Mouse (Mus musculus) MEL (cell line): Measurements from ENCODE around the gene Gpcpd1. TPM values are rescaled to one million over a fixed set of nuclear protein-coding genes. Genes with fewer than 3 reads are reported as not detected.

Source experiments
- DNase-seq: peaks from one replicate; pipeline ENCODE4 v3.0.0; 2011; ENCODE audit warnings: low read depth, low spot score
- H3K27ac ChIP-seq: 2 replicates; pipeline ENCODE4 v1.5.1; 2012; ENCODE audit warnings: low read depth, mild to moderate bottlenecking, control low read depth, low read length, moderate library complexity; ENCODE audit not compliant: control insufficient read depth
- H3K27me3 ChIP-seq, 2 experiments: fragments of 150-350 bp in 1 of 2; sonication (generic) in 1 of 2; 2 replicates each; pipeline ENCODE4 v1.6.1; 2012; ENCODE audit warnings: low read length in 2 of 2, mild to moderate bottlenecking in 2 of 2, improper control_type of control experiment in 1 of 2, moderate library complexity in 1 of 2; ENCODE audit not compliant: insufficient read depth in 2 of 2, control insufficient read depth in 1 of 2
- H3K36me3 ChIP-seq, 2 experiments: 2 replicates each; pipeline ENCODE4 v1.6.1; 2012 to 2014; ENCODE audit warnings: low read length in 2 of 2, improper control_type of control experiment in 1 of 2, inconsistent platforms in 1 of 2, mild to moderate bottlenecking in 1 of 2; ENCODE audit not compliant: insufficient read depth in 2 of 2, control insufficient read depth in 1 of 2
- H3K4me1 ChIP-seq, 2 experiments: fragments of 150-350 bp in 1 of 2; sonication (generic) in 1 of 2; 2 replicates each; pipeline ENCODE4 v1.6.1; 2012; ENCODE audit warnings: low read length in 2 of 2, improper control_type of control experiment in 1 of 2, mild to moderate bottlenecking in 1 of 2; ENCODE audit not compliant: insufficient read depth in 2 of 2, control insufficient read depth in 1 of 2
- H3K4me3 ChIP-seq, 2 experiments: fragments of 150-350 bp in 1 of 2; sonication (generic) in 1 of 2; 2 replicates each; pipeline ENCODE4 v1.5.1; 2012; ENCODE audit warnings: low read depth in 2 of 2, low read length in 2 of 2, mild to moderate bottlenecking in 2 of 2, moderate library complexity in 2 of 2, control low read depth in 1 of 2, improper control_type of control experiment in 1 of 2; ENCODE audit not compliant: control insufficient read depth in 1 of 2, insufficient read depth in 1 of 2
- H3K79me2 ChIP-seq: 2 replicates; pipeline ENCODE4 v1.6.1; 2012; ENCODE audit warnings: mild to moderate bottlenecking, low read length, moderate library complexity; ENCODE audit not compliant: control insufficient read depth, poor library complexity, insufficient read depth
- H3K9ac ChIP-seq: 2 replicates; pipeline ENCODE4 v1.6.1; 2012; ENCODE audit warnings: low read depth, mild to moderate bottlenecking, control low read depth, low read length, moderate library complexity; ENCODE audit not compliant: control insufficient read depth, poor library complexity, severe bottlenecking
- H3K9me3 ChIP-seq: fragments of 150-350 bp; sonication (generic); replicated peaks from 2 replicates; pipeline ENCODE4 v1.6.1; 2012; ENCODE audit warnings: mild to moderate bottlenecking, low read length, improper control_type of control experiment, moderate library complexity; ENCODE audit not compliant: insufficient read depth
- BHLHE40 ChIP-seq: IDR thresholded peaks from 2 replicates; pipeline ENCODE4 v1.6.1; 2012; ENCODE audit warnings: low read depth, mild to moderate bottlenecking, inconsistent platforms, low read length, improper control_type of control experiment, borderline replicate concordance
- CTCF ChIP-seq, 3 experiments: IDR thresholded peaks in 2 of 3; conservative IDR thresholded peaks in 1 of 3; 2 replicates each; pipeline ENCODE4 v1.5.1; 2011 to 2012; ENCODE audit warnings: low read length in 3 of 3, low read depth in 2 of 3, mild to moderate bottlenecking in 2 of 3, improper control_type of control experiment in 1 of 3, inconsistent platforms in 1 of 3, mixed read lengths in 1 of 3, moderate library complexity in 1 of 3; ENCODE audit not compliant: control insufficient read depth in 1 of 3, insufficient read depth in 1 of 3, poor library complexity in 1 of 3, severe bottlenecking in 1 of 3
- ELF1 ChIP-seq: IDR thresholded peaks from 2 replicates; pipeline ENCODE4 v1.6.1; 2014; ENCODE audit warnings: low read depth, mild to moderate bottlenecking, inconsistent platforms, low read length, improper control_type of control experiment, moderate library complexity
- EP300 ChIP-seq, 2 experiments: IDR thresholded peaks; 2 replicates each; pipeline ENCODE4 v1.6.1; 2011; ENCODE audit warnings: improper control_type of control experiment in 2 of 2, low read length in 2 of 2, low read depth in 1 of 2, mild to moderate bottlenecking in 1 of 2
- ETS1 ChIP-seq: IDR thresholded peaks from 2 replicates; pipeline ENCODE4 v1.6.1; 2012; ENCODE audit warnings: low read depth, mild to moderate bottlenecking, inconsistent platforms, low read length, improper control_type of control experiment, moderate library complexity
- GATA1 ChIP-seq: IDR thresholded peaks from 2 replicates; pipeline ENCODE4 v1.6.1; 2011; ENCODE audit warnings: low read depth, low read length, improper control_type of control experiment
- HCFC1 ChIP-seq: IDR thresholded peaks from 2 replicates; pipeline ENCODE4 v1.6.1; 2012; ENCODE audit warnings: low read depth, mild to moderate bottlenecking, inconsistent platforms, low read length, improper control_type of control experiment, moderate library complexity
- JUND ChIP-seq: IDR thresholded peaks from 2 replicates; pipeline ENCODE4 v1.6.1; 2011; ENCODE audit warnings: low read depth, mild to moderate bottlenecking, improper control_type of control experiment, low read length
- KAT2A ChIP-seq: conservative IDR thresholded peaks from 2 replicates; pipeline ENCODE4 v1.6.1; 2012; ENCODE audit warnings: low read depth, low read length, improper control_type of control experiment, inconsistent platforms
- MAFK ChIP-seq: IDR thresholded peaks from 2 replicates; pipeline ENCODE4 v1.6.1; 2011; ENCODE audit warnings: low read depth, mild to moderate bottlenecking, low read length, improper control_type of control experiment, borderline replicate concordance
- MAZ ChIP-seq: IDR thresholded peaks from 2 replicates; pipeline ENCODE4 v1.6.1; 2012; ENCODE audit warnings: low read depth, mild to moderate bottlenecking, inconsistent platforms, low read length, improper control_type of control experiment
- MXI1 ChIP-seq: IDR thresholded peaks from 2 replicates; pipeline ENCODE4 v1.6.1; 2011; ENCODE audit warnings: mild to moderate bottlenecking, low read depth, low read length, improper control_type of control experiment
- MYC ChIP-seq: IDR thresholded peaks from 2 replicates; pipeline ENCODE4 v1.6.1; 2011; ENCODE audit warnings: low read depth, mild to moderate bottlenecking, low read length, improper control_type of control experiment, moderate library complexity
- NRF1 ChIP-seq: IDR thresholded peaks from 2 replicates; pipeline ENCODE4 v1.6.1; 2014; ENCODE audit warnings: low read depth, mild to moderate bottlenecking, inconsistent platforms, low read length, improper control_type of control experiment, moderate library complexity; ENCODE audit not compliant: poor library complexity, insufficient read depth, severe bottlenecking
- POLR2A ChIP-seq, 2 experiments: IDR thresholded peaks; 2 replicates each; pipeline ENCODE4 v1.6.1; 2011 to 2012; ENCODE audit warnings: low read length in 2 of 2, mild to moderate bottlenecking in 2 of 2, control low read depth in 1 of 2, improper control_type of control experiment in 1 of 2, low read depth in 1 of 2, moderate library complexity in 1 of 2; ENCODE audit not compliant: control insufficient read depth in 1 of 2, insufficient read depth in 1 of 2, poor library complexity in 1 of 2
- POLR2AphosphoS2 ChIP-seq: IDR thresholded peaks from 2 replicates; pipeline ENCODE4 v1.6.1; 2011; ENCODE audit warnings: low read length, improper control_type of control experiment
- POLR2AphosphoS5 ChIP-seq: IDR thresholded peaks from 2 replicates; pipeline ENCODE4 v1.6.1; 2012; ENCODE audit warnings: low read depth, borderline replicate concordance, mild to moderate bottlenecking, inconsistent platforms, low read length, moderate library complexity, mixed read lengths
- RAD21 ChIP-seq: IDR thresholded peaks from 2 replicates; pipeline ENCODE4 v1.6.1; 2011; ENCODE audit warnings: mild to moderate bottlenecking, low read depth, low read length, improper control_type of control experiment
- RCOR1 ChIP-seq: IDR thresholded peaks from 2 replicates; pipeline ENCODE4 v1.6.1; 2012; ENCODE audit warnings: low read depth, mild to moderate bottlenecking, inconsistent platforms, low read length, improper control_type of control experiment
- SIN3A ChIP-seq: IDR thresholded peaks from 2 replicates; pipeline ENCODE4 v1.6.1; 2012; ENCODE audit warnings: low read length, improper control_type of control experiment, inconsistent platforms
- SMC3 ChIP-seq: IDR thresholded peaks from 2 replicates; pipeline ENCODE4 v1.6.1; 2011; ENCODE audit warnings: low read depth, low read length, improper control_type of control experiment
- TAL1 ChIP-seq: IDR thresholded peaks from 2 replicates; pipeline ENCODE4 v1.6.1; 2012; ENCODE audit warnings: mild to moderate bottlenecking, inconsistent platforms, low read length, moderate library complexity, mixed read lengths
- TCF12 ChIP-seq: IDR thresholded peaks from 2 replicates; pipeline ENCODE4 v1.6.1; 2014; ENCODE audit warnings: low read depth, mild to moderate bottlenecking, inconsistent platforms, low read length, improper control_type of control experiment, moderate library complexity
- USF1 ChIP-seq: IDR thresholded peaks from 2 replicates; pipeline ENCODE4 v1.6.1; 2014; ENCODE audit warnings: low read depth, mild to moderate bottlenecking, inconsistent platforms, low read length, improper control_type of control experiment, moderate library complexity
- USF2 ChIP-seq, 2 experiments: IDR thresholded peaks; 2 replicates each; pipeline ENCODE4 v1.6.1; 2011 to 2012; ENCODE audit warnings: improper control_type of control experiment in 2 of 2, low read length in 2 of 2, borderline replicate concordance in 1 of 2, inconsistent platforms in 1 of 2, low read depth in 1 of 2, mild to moderate bottlenecking in 1 of 2; ENCODE audit not compliant: insufficient read depth in 1 of 2
- ZC3H11A ChIP-seq: IDR thresholded peaks from 2 replicates; pipeline ENCODE4 v1.6.1; 2012; ENCODE audit warnings: low read depth, mild to moderate bottlenecking, inconsistent platforms, low read length, improper control_type of control experiment
- ZNF384 ChIP-seq: IDR thresholded peaks from 2 replicates; pipeline ENCODE4 v1.6.1; 2012; ENCODE audit warnings: low read depth, mild to moderate bottlenecking, inconsistent platforms, low read length, improper control_type of control experiment
- polyA plus RNA-seq, 2 experiments: library from polyadenylated mRNA; stranded (reverse) in 1 of 2; unstranded in 1 of 2; fragments of >175 nt in 1 of 2; fragments of >200 nt in 1 of 2; gene quantifications; 2 replicates each; pipeline versions ENCODE4 v1.2.1 to v1.2.4; 2012; ENCODE audit warnings: low replicate concordance in 2 of 2, low read depth in 1 of 2; ENCODE audit not compliant: insufficient read length in 2 of 2, insufficient read depth in 1 of 2, missing spikeins in 1 of 2
- total RNA-seq: library from RNA; depleted of rRNA; stranded (reverse); fragments of 300-350 nt; gene quantifications from 2 replicates; pipeline ENCODE4 v1.2.3, GENCODE M21; 2012

The Gpcpd1 gene
- total and polyA plus RNA-seq, 3 experiments: 2.9 to 4.5 TPM; not detected in 1

DNA sequence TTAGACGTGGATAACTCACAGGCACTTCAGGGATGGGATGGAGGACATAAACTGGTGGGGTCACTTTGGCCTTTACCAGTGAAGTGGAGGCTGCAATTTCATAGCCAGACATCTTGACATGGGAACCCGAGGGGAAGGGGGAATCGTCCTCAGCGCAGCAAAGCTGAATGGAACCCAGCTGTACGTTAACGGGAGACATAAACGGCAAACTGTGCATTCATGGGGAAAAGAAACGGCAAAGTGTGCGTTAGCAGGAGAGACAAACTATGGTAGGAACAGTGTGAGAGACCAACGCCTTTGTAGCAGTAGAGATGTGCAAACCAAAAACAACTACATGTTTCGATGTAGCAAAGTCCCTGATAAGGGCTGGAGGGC is 74.6 kb downstream of the Gpcpd1 start:
- no peaks in the 10 kb centered on the region for H3K9me3 ChIP-seq
- TF ChIP-seq RAD21 (no peak), NRF1 (no peak), TAL1 (no peak), POLR2AphosphoS5 (0 out of 2 replicates have a peak, but pooled peaks have one; percentile 19), EP300 (IDR thresholded peaks at IDR 0.05; ENCODE audit: low read depth in 1 of 2, low read length in 2 of 2) (0 out of 4 replicates have a peak, but pooled peaks of 1 of the 2 experiments have one; percentile 10), MAZ (no peak), POLR2A (IDR thresholded peaks at IDR 0.05; ENCODE audit: control insufficient read depth in 1 of 2, insufficient read depth in 1 of 2, low read depth in 1 of 2, low read length in 2 of 2, poor library complexity in 1 of 2) (no peak)
- TF ChIP-seq, all 39 proteins: peak for 2
- Histone ChIP-seq H3K4me1 (peaks cover 0 to 21% of the 10 kb centered on the region in 2 experiments; a peak in 2 of 4 replicates), H3K4me3 (peak overlapping the region; percentile 43 to 53), H3K36me3 (peaks cover 0 to 5% of the 10 kb centered on the region in 2 experiments; a peak in 1 of 4 replicates), H3K27me3 (no peaks in the 10 kb centered on the region), H3K27ac (peak overlapping the region; percentile 95), H3K9ac (peak overlapping the region; percentile 55), H3K79me2 (no peaks in the 10 kb centered on the region)
- no peak for DNase-seq

DNA sequence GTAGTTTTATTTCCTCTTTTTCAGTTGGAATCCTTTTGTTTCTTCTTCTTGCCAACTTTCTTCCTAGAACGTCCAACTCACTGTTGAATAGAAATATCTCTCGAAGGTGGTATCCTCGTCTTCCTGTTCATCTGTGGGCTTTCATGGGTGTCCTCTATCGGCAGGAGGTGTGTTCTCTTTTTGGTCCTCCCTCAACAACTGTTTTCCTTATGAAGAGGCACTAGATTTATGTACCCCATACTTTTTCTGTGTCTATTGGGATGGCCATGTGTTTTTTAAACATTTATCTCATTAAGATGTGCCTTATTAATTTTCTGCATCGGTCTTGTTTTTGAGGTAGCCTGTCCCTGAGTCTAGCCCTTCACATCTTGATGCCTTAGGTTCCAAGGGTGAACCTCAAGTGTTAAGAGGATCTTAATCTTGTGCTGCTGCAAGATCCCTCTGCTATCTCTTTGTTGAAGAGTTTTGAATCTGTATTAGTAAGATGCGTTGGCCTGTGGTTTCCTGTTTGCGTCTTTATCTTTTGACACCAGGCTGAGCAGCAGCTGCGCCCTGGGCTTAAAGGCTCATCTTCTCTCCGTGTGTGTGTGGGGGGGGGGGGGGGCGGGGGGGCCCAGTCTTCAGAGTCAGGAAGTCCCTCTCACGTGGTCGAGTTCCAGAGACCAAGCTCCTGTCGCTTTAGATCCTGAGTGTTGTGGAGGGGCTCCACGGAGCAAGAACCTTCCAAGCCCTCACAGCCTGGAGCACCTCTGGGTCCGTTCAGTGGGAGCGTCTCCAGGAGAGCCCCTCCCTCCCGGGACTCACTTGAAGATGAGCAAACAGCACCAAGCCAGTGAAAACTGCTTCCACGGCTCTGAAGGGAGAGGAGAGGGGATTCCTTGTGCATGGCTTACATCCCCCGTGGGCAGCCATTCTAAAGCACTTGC is 75.2 kb downstream of the Gpcpd1 start:
- Histone ChIP-seq H3K9ac (peak overlapping the region; percentile 55), H3K4me3 (peak overlapping the region; percentile 43 to 53), H3K36me3 (peaks cover 0 to 5% of the 10 kb centered on the region in 2 experiments; a peak in 1 of 4 replicates), H3K4me1 (peaks cover 0 to 21% of the 10 kb centered on the region in 2 experiments; a peak in 2 of 4 replicates), H3K79me2 (no peaks in the 10 kb centered on the region), H3K9me3 (no peaks in the 10 kb centered on the region), H3K27me3 (no peaks in the 10 kb centered on the region), H3K27ac (peak overlapping the region; percentile 95)
- DNase-seq: peak; percentile 92
- TF ChIP-seq NRF1 (0 out of 2 replicates have a peak, but pooled peaks have one; percentile 27), ETS1 (peak; percentile 94), KAT2A (peak; percentile 43; the same call in 1 of the 2 replicates), SIN3A (peak; percentile 79), POLR2A (IDR thresholded peaks at IDR 0.05; ENCODE audit: control insufficient read depth in 1 of 2, insufficient read depth in 1 of 2, low read depth in 1 of 2, low read length in 2 of 2, poor library complexity in 1 of 2) (peak in 1 of 2 experiments; percentile 54; a peak in 1 of 4 replicates), BHLHE40 (peak; percentile 83), RCOR1 (peak; percentile 96), ZNF384 (0 out of 2 replicates have a peak, but pooled peaks have one; percentile 26), TAL1 (peak; percentile 92), TCF12 (peak; percentile 99), MYC (peak; percentile 38; the same call in 1 of the 2 replicates), CTCF (IDR thresholded peaks at IDR 0.05 in 2 of 3, conservative IDR thresholded peaks at IDR 0.05 in 1 of 3; ENCODE audit: control insufficient read depth in 1 of 3, insufficient read depth in 1 of 3, low read depth in 2 of 3, low read length in 3 of 3, poor library complexity in 1 of 3, severe bottlenecking in 1 of 3) (no peak), SMC3 (no peak; the same call in 1 of the 2 replicates), USF2 (IDR thresholded peaks at IDR 0.05; ENCODE audit: borderline replicate concordance in 1 of 2, insufficient read depth in 1 of 2, low read depth in 1 of 2, low read length in 2 of 2) (0 out of 4 replicates have a peak, but pooled peaks of 1 of the 2 experiments have one; percentile 20), MXI1 (peak; percentile 84), HCFC1 (peak; percentile 24; the same call in 1 of the 2 replicates), ZC3H11A (peak; percentile 12; the same call in 1 of the 2 replicates), POLR2AphosphoS2 (no peak), MAFK (peak; percentile 38; the same call in 1 of the 2 replicates), JUND (no peak), USF1 (peak; percentile 84), ELF1 (peak; percentile 68), GATA1 (peak; percentile 97)
